Mouse (Mus musculus): ENCODE measurements at regions not wholly inside any gene's neighbourhood (a gene's known extent, or its start where the extent isn't known, plus 50 kb on each side); places are given as distances from the start of the nearest gene placed in this dataset.
"Not testable (repeated sequence)": the region's sequence is repeated elsewhere in the genome, so short reads cannot be mapped to it uniquely, and the experiment has no call there.

GRCm38 (mm10) chr8:24386462-24386861, 339.2 kb downstream of the Adam3 start:
- DNase-seq: peak; percentile 54 to 88

- no peak for DNase-seq
Observed at GRCm38 (mm10) chr8:24383963-24384435, 341.7 kb downstream of the Adam3 start.

- DNase-seq: no peak
Observed at GRCm38 (mm10) chr8:24383130-24383962, 342.3 kb downstream of the Adam3 start.

GRCm38 (mm10) chr8:24381666-24382253, 343.9 kb downstream of the Adam3 start:
- DNase-seq: no peak

- DNase-seq: no peak
Observed at GRCm38 (mm10) chr8:24378070-24378469, 347.6 kb downstream of the Adam3 start.

- DNase-seq: not testable (repeated sequence)
Observed at GRCm38 (mm10) chr8:24376846-24377245, 348.8 kb downstream of the Adam3 start.

- DNase-seq: no peak
Observed at GRCm38 (mm10) chr8:24374503-24374902, 351.1 kb downstream of the Adam3 start.

GRCm38 (mm10) chr8:24372068-24372467, 353.6 kb downstream of the Adam3 start:
- no peak for DNase-seq

- DNase-seq: peak in 1 of 2 experiments; percentile 32
Observed at GRCm38 (mm10) chr8:24366000-24366399, 359.7 kb downstream of the Adam3 start.

- peak; percentile 18 to 22 for DNase-seq
Observed at GRCm38 (mm10) chr8:24364685-24365084, 361.0 kb downstream of the Adam3 start.

GRCm38 (mm10) chr8:24359022-24359600, 366.5 kb downstream of the Adam3 start:
- no peak for DNase-seq

- DNase-seq: no peak
Observed at GRCm38 (mm10) chr8:24355146-24355545, 370.5 kb downstream of the Adam3 start.

GRCm38 (mm10) chr8:24353842-24354241, 371.8 kb downstream of the Adam3 start:
- DNase-seq: no peak

- DNase-seq: peak in 1 of 2 experiments; percentile 2
Observed at GRCm38 (mm10) chr8:24352322-24352721, 373.3 kb downstream of the Adam3 start.

GRCm38 (mm10) chr8:24351760-24352159, 373.9 kb downstream of the Adam3 start:
- peak in 1 of 2 experiments; percentile 8 for DNase-seq

- no peak for DNase-seq
Observed at GRCm38 (mm10) chr8:24346390-24347113, 379.1 kb downstream of the Adam3 start.

- no peak for DNase-seq
Observed at GRCm38 (mm10) chr8:24338694-24339093, 387.0 kb downstream of the Adam3 start.

GRCm38 (mm10) chr8:24337635-24338034, 388.0 kb downstream of the Adam3 start:
- DNase-seq: peak in 1 of 2 experiments; percentile 16

- DNase-seq: no peak
Observed at GRCm38 (mm10) chr8:24335709-24336108, 389.9 kb downstream of the Adam3 start.

GRCm38 (mm10) chr8:24333705-24334104, 391.9 kb downstream of the Adam3 start:
- peak in 1 of 2 experiments; percentile 11 for DNase-seq

GRCm38 (mm10) chr8:24310893-24311292, 414.8 kb downstream of the Adam3 start:
- DNase-seq: peak; percentile 3 to 5

GRCm38 (mm10) chr8:24294565-24294964, 431.1 kb downstream of the Adam3 start:
- DNase-seq: no peak
